Mouse (Mus musculus) E14TG2a.4 (cell line): ENCODE measurements around the gene Slc10a4.

ENCODE experiments used
- H3K27me3 ChIP-seq: 2 replicates; pipeline ENCODE4 v1.6.1; 2014; ENCODE audit warnings: low read length, control low read depth; ENCODE audit not compliant: insufficient read depth
- H3K36me3 ChIP-seq: 2 replicates; pipeline ENCODE4 v1.6.1; 2014; ENCODE audit warnings: low read length, control low read depth; ENCODE audit not compliant: insufficient read depth
- H3K4me1 ChIP-seq: replicated peaks from 2 replicates; pipeline ENCODE4 v1.6.1; 2014; ENCODE audit warnings: low read depth, low read length, control low read depth
- H3K4me3 ChIP-seq: replicated peaks from 2 replicates; pipeline ENCODE4 v1.5.1; 2014; ENCODE audit warnings: mild to moderate bottlenecking, low read length
- H3K9me3 ChIP-seq: 2 replicates; pipeline ENCODE4 v1.6.1; 2014; ENCODE audit warnings: low read length, control low read depth
- CTCF ChIP-seq: conservative IDR thresholded peaks from 2 replicates; pipeline ENCODE4 v1.5.1; 2014; ENCODE audit warnings: low read length
- NANOG ChIP-seq: IDR thresholded peaks from 2 replicates; pipeline ENCODE4 v1.6.1; 2014; ENCODE audit warnings: borderline replicate concordance, low read length, mixed read lengths
- POU5F1 ChIP-seq: IDR thresholded peaks from 2 replicates; pipeline ENCODE4 v1.6.1; 2014; ENCODE audit warnings: low read length, borderline replicate concordance

Slc10a4 gene

GRCm38 (mm10) chr5:73044055-73044454 lies 37.4 kb downstream of the Slc10a4 start:
- 0 out of 2 replicates have a peak, but pooled peaks cover 5% of the 10 kb centered on the region for H3K9me3 ChIP-seq
- TF ChIP-seq NANOG (no peak), CTCF (no peak), POU5F1 (no peak)
- H3K27me3 ChIP-seq = no peaks in the 10 kb centered on the region
- peaks cover 6% of the 10 kb centered on the region for H3K4me1 ChIP-seq
- H3K4me3 ChIP-seq = no peak overlapping the region
- peaks cover 57% of the 10 kb centered on the region for H3K36me3 ChIP-seq

GRCm38 (mm10) chr5:73047651-73048245 lies 41.1 kb downstream of the Slc10a4 start:
- Histone ChIP-seq H3K27me3 (no peaks in the 10 kb centered on the region), H3K9me3 (0 out of 2 replicates have a peak, but pooled peaks cover 5% of the 10 kb centered on the region), H3K4me3 (no peak overlapping the region), H3K4me1 (no peaks in the 10 kb centered on the region), H3K36me3 (peaks cover 83% of the 10 kb centered on the region)
- TF ChIP-seq POU5F1 = no peak
- TF ChIP-seq CTCF = no peak
- no peak for TF ChIP-seq NANOG

GRCm38 (mm10) chr5:73053933-73054332 lies 47.2 kb downstream of the Slc10a4 start:
- TF ChIP-seq POU5F1 (no peak), NANOG (no peak), CTCF (no peak)
- H3K27me3 ChIP-seq = no peaks in the 10 kb centered on the region
- H3K9me3 ChIP-seq = no peaks in the 10 kb centered on the region
- peaks cover 87% of the 10 kb centered on the region for H3K36me3 ChIP-seq
- no peaks in the 10 kb centered on the region for H3K4me1 ChIP-seq
- no peak overlapping the region for H3K4me3 ChIP-seq

GRCm38 (mm10) chr5:73056457-73056856 lies 49.8 kb downstream of the Slc10a4 start:
- H3K4me1 ChIP-seq = no peaks in the 10 kb centered on the region; the same call in 1 of the 2 replicates
- TF ChIP-seq POU5F1 (no peak), NANOG (no peak), CTCF (peak; percentile 62)
- H3K36me3 ChIP-seq = peaks cover 72% of the 10 kb centered on the region
- H3K27me3 ChIP-seq = no peaks in the 10 kb centered on the region
- H3K4me3 ChIP-seq = no peak overlapping the region
- no peaks in the 10 kb centered on the region for H3K9me3 ChIP-seq

- no peak for TF ChIP-seq NANOG
- no peak for TF ChIP-seq POU5F1
- no peak for TF ChIP-seq CTCF
- Histone ChIP-seq H3K9me3 (no peaks in the 10 kb centered on the region), H3K27me3 (no peaks in the 10 kb centered on the region), H3K36me3 (peaks cover 68% of the 10 kb centered on the region), H3K4me3 (no peak overlapping the region), H3K4me1 (no peaks in the 10 kb centered on the region; the same call in 1 of the 2 replicates)
Measured at GRCm38 (mm10) chr5:73056937-73057336, 50.3 kb downstream of the Slc10a4 start.

- TF ChIP-seq POU5F1 (no peak), CTCF (no peak), NANOG (no peak)
Measured at GRCm38 (mm10) chr5:73061506-73062155, 54.9 kb downstream of the Slc10a4 start.

More at GRCm38 (mm10) chr5:73061506-73062155, 54.9 kb downstream of the Slc10a4 start:
- Histone ChIP-seq H3K4me1 (peaks cover under 1% of the 10 kb centered on the region), H3K36me3 (peaks cover 60% of the 10 kb centered on the region), H3K4me3 (no peak overlapping the region), H3K27me3 (no peaks in the 10 kb centered on the region), H3K9me3 (no peaks in the 10 kb centered on the region)
